Mouse (Mus musculus) neural tube, postnatal 0 days (tissue): Measurements from ENCODE around the gene Olfr1360. TPM values are rescaled to one million over a fixed set of nuclear protein-coding genes. Genes with fewer than 3 reads are reported as not detected.

Experiments
- microRNA-seq: library from miRNA; unstranded; fragments of <30 nt; microRNA quantifications from one replicate; pipeline ENCODE4, GENCODE M21; 2016
- polyA plus RNA-seq: library from polyadenylated mRNA; unstranded; fragments of >200 nt; fragmentation: Nextera tagmentation; extraction: Ambion mirVana; gene quantifications from 2 replicates; pipeline ENCODE4 v1.2.1, GENCODE M21; 2015

Olfr1360 gene
- not detected in 2 replicates for polyA plus RNA-seq

GRCm38 (mm10) chr13:21677305-21677704 is at the start of gene Olfr1360:
Gene Olfr1360 (minus strand): TSS chr13:21677405.

GRCm38 (mm10) chr13:21721757-21722372 is 44.7 kb upstream of the Olfr1360 start, which contains the start of gene Hist1h2bm:
Gene Hist1h2bm (plus strand): TSS chr13:21722044.

GRCm38 (mm10) chr13:21717397-21718357 is 40.5 kb upstream of the Olfr1360 start, which contains the start of gene Hist1h3h:
Gene Hist1h3h (plus strand): TSS chr13:21717659.

DNA sequence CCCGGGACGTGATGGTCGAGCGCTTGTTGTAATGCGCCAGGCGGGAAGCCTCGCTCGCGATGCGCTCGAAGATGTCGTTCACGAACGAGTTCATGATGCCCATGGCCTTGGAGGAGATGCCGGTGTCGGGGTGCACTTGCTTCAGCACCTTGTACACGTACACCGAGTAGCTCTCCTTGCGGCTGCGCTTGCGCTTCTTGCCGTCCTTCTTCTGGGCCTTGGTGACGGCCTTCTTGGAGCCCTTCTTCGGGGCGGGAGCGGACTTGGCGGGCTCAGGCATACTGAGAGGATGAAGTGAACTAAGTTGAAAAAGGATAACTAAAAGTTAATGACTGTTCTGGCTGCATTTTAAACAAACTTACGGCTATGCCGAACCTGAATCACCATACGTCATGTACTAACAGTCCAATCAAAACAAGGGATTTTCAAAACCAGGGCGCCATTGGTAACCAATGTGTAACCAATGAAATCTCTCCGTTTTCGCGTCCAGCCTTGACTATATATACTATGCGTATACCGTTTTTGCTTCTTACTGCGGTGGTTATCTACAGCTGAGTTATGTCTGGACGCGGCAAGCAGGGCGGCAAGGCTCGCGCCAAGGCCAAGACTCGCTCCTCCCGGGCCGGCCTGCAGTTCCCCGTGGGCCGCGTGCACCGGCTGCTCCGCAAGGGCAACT is 38.8 kb upstream of the Olfr1360 start, which contains the start of the genes Hist1h2bl and Hist1h2ai:
TSS of gene Hist1h2bl (minus strand) at position 280 of the 676 bp plus-strand sequence.
TSS of gene Hist1h2ai (plus strand) at position 559 of the 676 bp plus-strand sequence.

GRCm38 (mm10) chr13:21697811-21698210 is 20.6 kb upstream of the Olfr1360 start, which contains the start of gene Olfr1359:
Gene Olfr1359 (plus strand): TSS chr13:21698111.

DNA sequence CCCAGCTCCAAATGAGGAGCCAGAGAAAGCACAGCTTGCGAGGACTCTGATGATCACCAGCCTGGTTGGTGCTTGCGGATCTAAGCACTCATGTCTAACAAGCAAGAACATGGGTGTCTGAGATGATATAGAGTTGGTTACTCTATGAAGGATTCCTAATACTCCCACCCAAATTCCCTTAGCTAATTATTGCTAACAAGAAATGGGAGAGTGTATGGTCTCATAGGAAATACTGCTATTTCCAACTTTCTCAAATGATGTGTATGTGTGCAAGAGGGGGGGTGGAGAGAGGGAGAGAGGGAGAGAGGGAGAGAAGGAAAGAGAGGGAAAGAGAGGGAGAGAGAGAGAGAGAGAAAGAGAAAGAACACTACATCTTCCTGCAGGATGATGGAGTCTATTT is 13.9 kb downstream of the Olfr1360 start, which contains the start of gene Olfr1361:
TSS of gene Olfr1361 (minus strand) at position 101 of the 400 bp plus-strand sequence.

GRCm38 (mm10) chr13:21642418-21642817 is 34.8 kb downstream of the Olfr1360 start, which contains the start of gene Olfr11:
Gene Olfr11 (minus strand): TSS chr13:21642518.

Small RNA genes lying within 50 kb of the gene (microRNA-seq; reads per million reads assigned to microRNA genes)
- gene Gm44357 (not detected), gene Gm44367 (not detected)

Other genes with a start within 250 kb of the Olfr1360 start
- gene Pgbd1, start 236.3 kb downstream of the Olfr1360 start, polyA plus RNA-seq: 1.4 and 1.9 TPM in 2 replicates
- 20.9 and 22.4 TPM in 2 replicates for gene Zscan26, start 223.7 kb downstream of the Olfr1360 start, polyA plus RNA-seq
- gene Nkapl, start 208.9 kb downstream of the Olfr1360 start, polyA plus RNA-seq: 3.3 and 4.2 TPM in 2 replicates
- 7.6 and 9.4 TPM in 2 replicates for gene Zkscan4, start 198.5 kb downstream of the Olfr1360 start, polyA plus RNA-seq
- gene Gm10065, start 198.0 kb downstream of the Olfr1360 start, polyA plus RNA-seq: not detected in 2 replicates
- gene AK157302, start 182.2 kb downstream of the Olfr1360 start, polyA plus RNA-seq: 0.37 and 0.65 TPM in 2 replicates
- gene Gm11273, start 176.0 kb downstream of the Olfr1360 start, polyA plus RNA-seq: 9.1 and 11.5 TPM in 2 replicates
- gene Zkscan8, start 146.3 kb downstream of the Olfr1360 start, polyA plus RNA-seq: 3.5 and 4.0 TPM in 2 replicates
- gene Olfr1366, start 134.6 kb downstream of the Olfr1360 start, polyA plus RNA-seq: 0.14 and 0.17 TPM in 2 replicates
- gene Olfr1535, start 117.5 kb downstream of the Olfr1360 start, polyA plus RNA-seq: 0.09 and 0.11 TPM in 2 replicates
- not detected in 2 replicates for gene Olfr1364, start 95.6 kb downstream of the Olfr1360 start, polyA plus RNA-seq
- gene Olfr1362, start 63.4 kb downstream of the Olfr1360 start, polyA plus RNA-seq: not detected in 2 replicates
- gene Olfr11, start 34.9 kb downstream of the Olfr1360 start, polyA plus RNA-seq: not detected in 2 replicates
- gene Olfr1361, start 14.0 kb downstream of the Olfr1360 start, polyA plus RNA-seq: not detected in 2 replicates
- not detected in 2 replicates for gene Olfr1359, start 20.7 kb upstream of the Olfr1360 start, polyA plus RNA-seq
- not detected in 2 replicates for gene Hist1h2bl, start 38.7 kb upstream of the Olfr1360 start, polyA plus RNA-seq
- 2.3 and 6.6 TPM in 2 replicates for gene Hist1h2ai, start 39.0 kb upstream of the Olfr1360 start, polyA plus RNA-seq
- 0.86 TPM in 1 of 2 replicates, not detected in the other for gene Hist1h3h, start 40.3 kb upstream of the Olfr1360 start, polyA plus RNA-seq
- 0.49 TPM in 1 of 2 replicates, not detected in the other for gene Hist1h2bm, start 44.6 kb upstream of the Olfr1360 start, polyA plus RNA-seq
- 0.21 TPM in 1 of 2 replicates, not detected in the other for gene Hist1h4j, start 57.7 kb upstream of the Olfr1360 start, polyA plus RNA-seq
- gene Hist1h4k, start 73.1 kb upstream of the Olfr1360 start, polyA plus RNA-seq: 1.3 and 1.8 TPM in 2 replicates
- gene Hist1h2ak, start 76.4 kb upstream of the Olfr1360 start, polyA plus RNA-seq: 3.2 and 4.2 TPM in 2 replicates
- 0.58 TPM in 1 of 2 replicates, not detected in the other for gene Hist1h2bn, start 76.7 kb upstream of the Olfr1360 start, polyA plus RNA-seq
- gene Hist1h1b, start 103.2 kb upstream of the Olfr1360 start, polyA plus RNA-seq: 2.4 and 2.9 TPM in 2 replicates
- 12.2 and 12.5 TPM in 2 replicates for gene Hist1h3i, start 106.0 kb upstream of the Olfr1360 start, polyA plus RNA-seq
- 2.3 and 3.8 TPM in 2 replicates for gene Hist1h2an, start 109.8 kb upstream of the Olfr1360 start, polyA plus RNA-seq
- gene Hist1h2bp, start 110.1 kb upstream of the Olfr1360 start, polyA plus RNA-seq: 0.71 TPM in 1 of 2 replicates, not detected in the other
- 1.8 and 3.8 TPM in 2 replicates for gene Hist1h2bq, start 132.8 kb upstream of the Olfr1360 start, polyA plus RNA-seq
- gene Hist1h2ao, start 133.1 kb upstream of the Olfr1360 start, polyA plus RNA-seq: not detected in 2 replicates
- not detected in 2 replicates for gene Hist1h4m, start 134.3 kb upstream of the Olfr1360 start, polyA plus RNA-seq
- gene Hist1h4n, start 154.8 kb upstream of the Olfr1360 start, polyA plus RNA-seq: 2.5 and 3.3 TPM in 2 replicates
- 265 and 280 TPM in 2 replicates for gene Hist1h2ap, start 156.1 kb upstream of the Olfr1360 start, polyA plus RNA-seq
- gene Hist1h2br, start 156.3 kb upstream of the Olfr1360 start, polyA plus RNA-seq: 1.7 and 4.2 TPM in 2 replicates